Mouse (Mus musculus) gastrocnemius, postnatal 10 days (tissue): ENCODE measurements around the gene Rnf169. TPM values are rescaled to one million over a fixed set of nuclear protein-coding genes. Genes with fewer than 3 reads are reported as not detected.
A peak's percentile ranks its signal among the peaks of the same experiment; 100 is the strongest.

Experiments
- DNase-seq: peaks from one replicate; pipeline ENCODE4 v3.0.0; 2021; ENCODE audit warnings: mixed read lengths
- long read RNA-seq, 2 experiments: library from polyadenylated mRNA; stranded (forward); transcript quantifications; one replicate each; pipeline ENCODE4 v2.0.0; 2021
- total RNA-seq, 2 experiments: library from RNA; stranded (reverse); gene quantifications; 2 replicates each; pipeline ENCODE4 v1.2.3; 2021

The Rnf169 gene
- 10 to 100 TPM in 1 of 2 experiments, 1 to 10 TPM in 1; 9.2 to 10.5 TPM for total RNA-seq
- long read RNA-seq, experiment 1, full-length matches to known transcripts = 1 of 2 reads
- long read RNA-seq, experiment 1, partial matches to known transcripts = 0 of 2 reads
- long read RNA-seq, experiment 1, other reads (novel, unspliced or antisense) = 1 of 2 reads
- long read RNA-seq, experiment 2, full-length matches to known transcripts = 1 of 3 reads
- long read RNA-seq, experiment 2, partial matches to known transcripts = 0 of 3 reads
- long read RNA-seq, experiment 2, other reads (novel, unspliced or antisense) = 2 of 3 reads

DNA sequence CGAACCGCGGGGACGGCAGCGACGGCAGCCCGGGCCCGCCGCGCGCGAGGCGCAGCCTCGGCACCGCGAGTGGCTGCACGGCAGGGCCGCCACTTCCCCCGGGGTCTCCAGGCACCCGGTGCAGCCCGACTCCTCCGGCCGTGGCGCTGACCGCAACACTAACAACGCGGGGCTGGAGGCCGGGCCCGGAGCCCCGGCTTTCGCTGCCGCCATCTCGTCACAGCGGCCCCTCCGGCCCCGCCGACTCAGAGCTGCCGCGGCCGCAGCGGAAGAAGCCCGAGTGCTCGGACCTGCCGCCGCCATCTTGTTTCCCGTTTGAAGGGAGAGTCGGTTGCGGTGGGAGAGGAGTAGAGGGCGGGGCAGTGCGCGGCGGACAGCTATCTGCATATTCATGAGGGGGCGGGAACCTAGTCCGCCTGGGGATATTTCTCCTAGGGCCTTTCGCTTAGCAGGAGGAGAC is at the start of gene Rnf169:
Gene Rnf169, minus strand, starts transcription at position 317 of the 460 bp plus-strand sequence.
- DNase-seq = peak; percentile 85

DNA sequence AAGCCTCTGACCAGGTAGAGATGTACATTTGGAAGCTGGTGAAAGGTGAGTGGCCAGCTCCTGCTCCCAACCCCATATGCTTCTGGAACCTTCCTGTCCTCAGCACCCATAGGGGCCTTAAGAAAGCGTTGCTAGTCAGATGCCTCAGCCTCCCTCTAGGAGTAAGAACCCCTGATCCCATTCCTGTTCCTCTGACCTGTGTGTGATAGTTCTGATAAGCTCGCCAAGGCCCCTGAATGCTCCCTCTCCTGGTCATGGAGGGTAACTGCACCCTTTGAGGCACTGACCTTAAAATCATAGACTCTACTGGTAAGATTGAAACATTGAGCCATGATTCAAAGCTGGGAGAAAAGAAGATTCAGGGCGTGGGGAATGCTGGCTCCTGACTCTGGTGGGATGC is 49.1 kb upstream of the Rnf169 start:
- no peak for DNase-seq

DNA sequence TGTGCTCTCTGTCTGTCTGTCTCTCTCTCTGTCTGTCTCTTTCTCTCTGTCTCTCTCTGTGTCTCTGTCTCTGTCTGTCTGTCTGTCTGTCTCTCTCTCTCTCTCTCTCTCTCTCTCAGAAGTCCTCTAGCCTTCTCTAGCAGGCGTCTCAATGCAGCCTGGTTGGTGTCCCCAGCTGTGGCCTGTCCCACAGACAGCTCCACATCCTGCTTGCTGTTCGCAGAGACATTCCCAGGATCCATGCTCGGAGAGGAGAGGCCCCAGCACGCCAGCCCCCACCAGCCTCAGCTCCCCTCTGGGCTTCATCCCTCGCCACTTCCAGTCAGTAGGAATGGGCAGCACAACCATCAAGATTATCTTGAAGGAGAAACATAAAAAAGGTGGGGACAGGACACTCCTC is 47.1 kb upstream of the Rnf169 start:
- DNase-seq = no peak

DNA sequence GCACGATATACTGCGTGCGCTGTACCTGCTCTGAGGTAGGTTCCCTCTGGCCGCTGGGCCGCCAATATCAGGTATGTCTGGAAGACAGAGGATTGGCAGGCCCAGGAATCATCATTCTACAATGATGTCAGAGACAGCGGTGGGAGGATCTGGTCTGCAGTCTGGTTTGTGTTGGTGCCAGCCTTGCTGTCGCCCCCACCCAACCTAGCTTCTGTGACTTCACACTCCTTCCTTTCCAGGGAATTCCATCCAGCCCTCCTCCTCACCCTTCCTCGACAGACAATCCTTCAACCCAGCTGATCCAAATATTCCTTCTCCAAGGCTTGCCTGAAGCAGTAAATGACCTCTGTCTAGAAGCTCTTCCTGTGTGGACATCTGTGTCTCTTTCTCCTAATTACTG is 36.8 kb upstream of the Rnf169 start:
- no peak for DNase-seq

DNA sequence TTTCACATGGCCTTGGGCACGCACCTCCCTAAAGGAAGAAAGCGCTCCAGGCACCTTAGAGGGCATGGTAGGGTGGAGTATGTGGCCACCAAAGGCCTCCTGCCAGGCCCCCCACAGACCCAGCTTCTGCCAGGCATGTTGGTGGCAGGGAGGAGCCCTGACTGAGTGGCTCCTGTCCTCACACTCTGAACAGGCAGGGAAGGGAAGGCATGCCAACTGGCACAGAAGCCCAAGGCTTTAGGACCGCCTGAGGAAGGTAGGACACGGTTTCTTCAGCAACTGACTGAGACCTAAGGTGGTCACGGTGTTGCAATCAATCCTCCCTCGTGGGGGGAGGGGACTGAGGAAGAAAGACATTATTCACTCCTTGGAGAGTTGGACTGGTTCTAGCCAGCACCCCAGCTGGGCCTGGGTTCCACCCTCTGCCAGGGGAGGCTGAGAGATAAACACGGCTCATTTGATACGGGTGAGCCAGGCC is 33.9 kb upstream of the Rnf169 start:
- DNase-seq = peak; percentile 29

DNA sequence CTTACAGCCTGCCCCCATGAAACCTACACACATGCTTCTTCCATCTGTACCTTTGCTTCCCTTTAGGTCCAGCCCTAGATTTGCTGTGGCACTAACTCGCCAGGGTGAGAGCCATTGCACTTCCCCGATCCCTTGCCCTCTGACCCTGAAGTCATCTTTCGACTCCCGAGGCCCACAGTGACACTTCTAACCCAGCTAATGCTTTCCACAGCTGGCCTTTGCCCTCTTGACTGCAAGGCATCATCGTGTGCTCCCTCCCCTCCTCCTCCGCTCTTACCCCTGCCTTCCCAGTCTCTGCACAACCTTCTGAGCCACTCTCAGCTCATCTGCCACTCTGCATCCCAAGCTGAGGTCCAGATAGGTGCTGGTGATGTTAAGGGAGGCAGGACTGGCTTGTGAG is 32.3 kb upstream of the Rnf169 start:
- DNase-seq = no peak

DNA sequence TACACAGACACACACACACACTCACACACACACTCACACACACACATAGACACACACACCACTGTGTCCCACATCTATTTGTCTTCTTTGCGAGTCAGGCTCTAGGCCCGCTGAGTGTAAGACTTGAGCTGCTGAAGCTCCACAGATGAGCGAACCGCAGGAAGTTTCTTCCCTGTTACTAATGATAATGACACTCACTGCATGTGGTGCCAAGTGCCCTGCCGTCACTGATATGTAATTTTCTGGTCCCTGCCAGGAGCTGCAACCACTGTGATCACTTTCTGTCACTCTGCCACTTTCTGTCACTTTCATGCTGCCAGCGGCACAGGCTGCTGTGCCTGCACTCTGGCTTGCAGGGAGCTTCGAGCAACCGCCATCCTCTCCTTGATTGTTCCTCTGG is 31.8 kb upstream of the Rnf169 start:
- no peak for DNase-seq

DNA sequence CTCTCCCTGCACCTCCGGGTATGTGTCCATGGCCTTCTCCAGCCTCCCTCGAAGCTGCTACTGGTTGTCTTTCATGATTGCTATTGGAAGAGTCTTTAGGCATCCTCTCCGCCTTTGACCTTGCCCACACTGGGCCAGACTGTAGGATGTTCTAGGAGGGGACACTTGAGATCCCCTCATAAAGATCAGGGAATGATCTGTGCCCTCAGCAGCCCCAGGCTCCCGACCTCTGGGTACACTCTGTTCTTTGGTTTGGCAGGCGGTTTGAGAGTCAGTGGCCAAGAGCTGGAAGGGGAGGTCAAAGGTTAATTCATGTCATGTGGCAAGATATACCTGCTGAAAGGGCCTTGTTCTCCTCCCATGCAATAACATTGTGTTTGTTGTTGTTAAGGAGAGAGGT is 30.5 kb upstream of the Rnf169 start:
- no peak for DNase-seq

DNA sequence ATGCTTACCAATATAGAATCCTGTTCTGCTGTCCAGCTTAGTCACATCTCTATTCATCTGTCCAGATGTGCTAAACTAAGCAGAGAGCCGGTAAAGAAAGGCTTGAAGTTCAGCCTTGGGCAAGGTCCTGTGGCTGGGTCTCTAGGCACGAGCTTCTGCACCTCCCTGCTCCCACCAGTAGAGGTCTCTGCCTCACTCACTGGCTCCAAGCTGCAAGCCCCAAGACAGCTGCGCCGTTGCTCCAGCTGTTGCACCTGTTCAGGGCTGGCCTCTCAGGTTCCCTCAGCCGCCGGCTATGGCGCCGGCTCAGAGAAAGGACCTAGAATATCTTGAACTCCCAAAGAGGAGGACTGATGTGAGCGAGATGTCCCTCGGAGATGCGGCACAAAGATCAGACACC is 29.4 kb upstream of the Rnf169 start:
- DNase-seq = peak; percentile 74

DNA sequence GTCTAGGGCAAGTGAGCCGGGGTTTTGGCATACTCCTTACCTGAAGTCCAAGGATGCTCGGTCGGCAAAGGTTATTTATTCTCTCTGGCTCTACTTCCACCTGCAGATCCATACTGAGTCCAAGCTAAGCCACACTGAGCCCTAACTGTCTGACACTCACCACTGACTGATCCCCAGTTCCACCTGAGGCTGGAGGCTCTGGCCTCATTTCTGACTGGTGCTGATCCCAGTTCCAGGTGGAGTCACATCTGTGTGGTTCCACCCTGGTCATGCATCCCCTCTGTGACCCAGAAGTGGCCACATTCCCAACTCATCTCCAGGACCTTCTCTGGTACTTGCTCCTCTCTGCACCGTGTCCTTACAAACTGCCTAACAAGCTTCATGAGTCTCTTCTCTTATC is 28.5 kb upstream of the Rnf169 start:
- DNase-seq = no peak

DNA sequence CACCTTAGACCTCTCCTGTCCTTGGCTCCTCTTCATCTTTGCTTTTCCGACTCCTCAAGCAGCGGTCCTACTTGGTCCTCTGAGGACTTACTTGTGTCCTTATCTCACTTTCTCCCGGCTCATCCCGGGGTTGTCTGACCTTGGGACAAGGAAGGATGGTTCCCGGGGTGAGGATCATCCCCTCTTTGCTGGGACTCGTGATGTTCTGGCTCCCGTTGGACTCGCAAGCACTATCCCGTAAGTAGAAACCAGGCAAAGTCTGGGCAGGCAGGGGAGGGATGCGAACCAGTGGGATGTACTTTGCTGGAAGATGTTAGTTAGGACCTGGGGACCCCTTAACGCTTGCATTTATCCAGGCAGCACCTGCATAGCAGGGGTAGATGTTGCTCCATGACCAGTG is 26.2 kb upstream of the Rnf169 start:
- DNase-seq = no peak

DNA sequence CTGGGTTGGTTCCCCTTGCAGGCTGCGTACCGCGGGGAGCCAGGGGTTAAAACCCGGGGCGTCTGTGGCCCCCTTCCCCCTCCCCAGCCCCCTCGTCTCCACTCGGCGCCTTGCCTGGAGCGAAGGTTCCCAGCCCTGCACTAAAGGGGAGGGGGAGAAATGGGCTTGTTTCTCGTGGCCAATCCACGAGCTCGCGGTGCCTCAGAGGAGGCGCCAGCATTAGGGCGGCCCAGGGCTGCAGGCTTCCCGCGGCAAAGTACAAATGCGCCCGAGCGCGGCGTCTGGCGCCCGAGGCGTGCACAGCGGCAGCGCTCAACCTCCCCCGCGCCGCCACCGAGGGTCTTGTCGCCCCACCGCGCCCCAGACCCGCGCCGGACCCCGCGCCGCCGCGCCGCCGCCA is 25.5 kb upstream of the Rnf169 start, which contains the start of gene Chrdl2:
Gene Chrdl2, plus strand, starts transcription at position 383 of the 400 bp plus-strand sequence.
- DNase-seq = peak; percentile 37

DNA sequence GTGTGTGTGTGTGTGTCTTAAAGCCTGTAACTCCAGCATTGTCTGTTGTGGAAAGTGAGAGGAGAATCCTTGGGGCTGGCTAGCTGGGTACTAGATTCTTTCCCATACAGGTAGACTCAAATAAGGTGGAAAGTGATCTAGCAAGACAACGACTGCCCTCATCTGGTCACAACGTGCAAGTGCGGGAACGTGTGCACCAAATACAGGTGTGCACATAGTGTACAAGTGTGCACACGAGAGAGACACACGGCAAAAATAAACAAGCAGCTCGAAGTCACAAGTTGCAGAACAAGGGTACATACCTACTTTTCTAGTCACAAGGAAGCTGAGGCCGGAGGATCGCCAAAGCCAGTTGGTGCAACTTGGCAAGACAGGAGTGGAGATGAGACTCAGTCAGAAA is 23.5 kb upstream of the Rnf169 start:
- no peak for DNase-seq

DNA sequence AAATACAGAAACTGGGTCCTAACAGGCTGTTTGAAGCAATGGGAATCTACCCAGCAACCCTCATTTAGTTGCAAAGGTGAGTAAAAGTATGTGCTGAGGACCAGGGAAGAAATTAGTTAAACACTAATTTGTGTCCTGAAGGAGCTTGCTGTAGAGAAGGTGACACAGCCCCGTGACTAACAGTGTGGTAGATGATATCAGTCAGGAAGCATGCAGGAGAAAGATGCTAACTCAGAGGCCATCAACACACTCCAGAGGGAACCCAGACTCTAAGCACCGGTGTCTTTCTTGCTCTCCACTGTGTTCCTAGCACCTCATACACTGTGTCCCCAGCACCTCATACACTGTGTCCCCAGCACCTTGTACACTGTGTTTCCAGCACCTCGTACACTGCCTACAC is 18.4 kb upstream of the Rnf169 start:
- no peak for DNase-seq

DNA sequence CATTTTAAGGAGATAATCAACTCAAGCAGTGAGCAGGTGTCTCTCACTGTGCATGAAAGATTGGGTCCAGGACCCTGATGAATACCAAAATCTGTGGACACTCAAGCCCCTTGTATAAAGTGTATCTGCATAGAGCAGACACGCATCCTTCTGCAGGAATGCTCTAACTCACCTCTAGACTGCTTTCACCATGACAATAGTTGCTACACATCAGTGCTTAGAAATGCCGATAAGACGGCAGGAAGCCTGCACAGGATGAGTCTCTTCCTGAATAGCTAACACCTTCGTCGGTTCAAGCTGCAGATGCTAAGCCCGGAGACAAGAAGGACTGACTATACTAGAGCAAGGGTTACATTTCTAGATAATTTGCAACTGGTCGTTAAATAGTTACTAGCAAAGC is 14.9 kb upstream of the Rnf169 start:
- DNase-seq = no peak

DNA sequence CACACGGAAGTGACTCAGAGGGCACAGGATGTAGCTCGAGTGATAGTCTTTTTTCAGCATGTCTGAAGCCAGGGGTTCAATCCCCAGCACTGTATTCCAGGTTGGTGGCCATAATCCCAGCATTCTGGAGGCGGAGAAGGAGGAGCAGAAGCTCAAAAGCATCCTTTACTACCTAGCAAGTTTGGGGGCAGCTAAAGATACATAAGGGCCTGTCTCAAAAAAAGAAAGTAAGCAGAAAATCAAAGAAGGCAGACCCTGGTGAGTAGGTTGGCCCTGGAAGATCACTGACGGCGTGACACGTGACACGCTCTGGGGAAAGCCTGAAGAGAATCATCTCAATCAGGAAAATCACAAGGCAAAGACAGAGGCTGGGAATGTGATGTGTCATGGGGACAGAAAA is 12.9 kb upstream of the Rnf169 start:
- no peak for DNase-seq

DNA sequence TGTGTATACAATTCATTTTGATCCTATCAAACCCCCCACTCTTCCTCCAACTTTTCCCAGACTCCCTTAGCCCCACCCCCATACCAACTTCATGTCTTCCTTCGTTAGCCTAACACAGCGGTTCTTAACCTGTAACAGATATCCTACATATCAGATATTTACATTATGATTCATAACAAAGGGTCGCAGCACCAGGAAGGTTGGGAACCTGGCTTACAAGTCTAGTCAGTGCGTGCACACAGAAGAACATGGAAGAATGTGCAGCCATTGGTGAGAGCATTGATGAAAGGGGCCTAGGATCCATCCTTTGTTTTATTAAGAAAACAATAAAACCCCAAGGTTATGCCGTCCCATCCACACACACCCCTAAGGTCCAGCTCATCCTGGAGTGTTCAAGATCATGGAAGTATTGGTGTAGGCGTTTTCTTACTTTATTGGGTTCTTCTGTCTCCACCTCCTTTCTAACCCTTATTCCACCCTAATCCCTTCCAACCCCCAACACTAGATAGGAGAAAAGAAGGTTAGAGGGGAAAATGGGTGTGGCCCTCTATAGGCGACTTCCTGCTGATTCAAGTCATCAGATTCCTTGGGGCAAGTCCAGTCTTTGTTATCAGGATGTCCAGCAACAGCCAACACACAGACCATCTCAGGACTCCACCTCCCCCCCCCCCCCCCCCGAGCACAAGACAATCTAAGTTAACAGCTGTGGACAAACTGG is 10.9 kb upstream of the Rnf169 start:
- no peak for DNase-seq

DNA sequence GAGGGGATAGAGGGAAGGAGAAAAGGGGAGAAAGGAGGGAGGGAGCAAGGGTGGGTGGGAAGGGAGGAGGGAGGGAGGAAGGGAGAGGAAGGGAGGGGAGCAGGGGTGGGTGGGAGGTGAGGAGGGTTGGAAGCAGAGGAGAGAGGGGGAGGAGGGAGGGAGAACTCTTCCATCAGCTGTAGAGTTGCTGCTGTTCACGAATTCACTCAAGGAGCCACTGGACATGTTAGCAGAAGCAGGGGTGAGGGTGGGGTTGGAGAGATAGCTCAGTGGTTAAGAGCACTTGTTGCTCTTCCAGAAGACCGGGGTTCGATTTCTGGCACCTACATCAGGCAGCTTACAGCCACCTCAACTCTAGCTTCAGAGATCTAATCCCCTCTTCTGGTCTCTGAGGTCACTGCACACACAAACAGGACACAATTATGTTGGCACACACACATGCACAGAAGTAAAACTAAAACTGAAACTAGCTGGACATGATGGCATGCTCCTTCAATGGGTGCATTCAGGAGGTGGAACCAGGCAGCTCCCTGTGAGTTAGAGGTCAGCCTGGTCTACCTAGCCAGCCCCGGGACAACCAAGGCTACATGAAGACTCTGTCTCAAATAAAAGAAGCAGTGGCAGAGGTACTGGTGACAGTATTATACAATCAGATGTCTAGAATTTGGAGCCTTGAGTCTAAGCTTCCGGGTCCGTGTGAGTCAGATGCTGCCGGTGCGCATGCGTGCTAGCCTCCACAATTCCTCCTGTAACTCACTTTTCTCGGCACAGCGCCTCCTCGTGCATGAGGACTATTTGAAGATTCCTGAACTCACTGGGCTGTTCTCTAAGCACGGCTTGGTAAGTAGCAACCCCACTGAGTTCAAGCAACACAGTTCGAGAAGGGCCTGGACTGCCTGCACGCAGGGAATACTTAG is 9.9 kb upstream of the Rnf169 start:
- no peak for DNase-seq

DNA sequence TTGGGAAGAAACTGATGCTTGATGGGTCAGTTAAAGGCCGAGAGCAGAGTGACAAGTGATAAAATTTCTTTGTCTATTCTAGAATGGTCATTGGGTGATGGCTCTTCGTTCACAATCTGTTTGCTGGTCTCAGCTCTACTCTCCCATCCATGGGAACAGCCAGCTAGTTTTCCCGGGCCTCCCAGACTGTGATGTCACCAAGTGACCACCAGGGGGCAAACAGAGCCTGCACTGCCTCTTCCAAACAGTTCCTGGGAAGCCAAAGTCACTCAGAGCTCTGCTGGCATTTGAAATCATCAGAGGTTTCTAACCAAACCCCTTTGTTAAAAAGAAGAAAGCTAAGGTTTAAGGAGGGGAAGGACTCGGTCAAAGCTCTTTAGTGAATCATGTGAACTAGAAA is 8.5 kb upstream of the Rnf169 start:
- peak; percentile 69 for DNase-seq

DNA sequence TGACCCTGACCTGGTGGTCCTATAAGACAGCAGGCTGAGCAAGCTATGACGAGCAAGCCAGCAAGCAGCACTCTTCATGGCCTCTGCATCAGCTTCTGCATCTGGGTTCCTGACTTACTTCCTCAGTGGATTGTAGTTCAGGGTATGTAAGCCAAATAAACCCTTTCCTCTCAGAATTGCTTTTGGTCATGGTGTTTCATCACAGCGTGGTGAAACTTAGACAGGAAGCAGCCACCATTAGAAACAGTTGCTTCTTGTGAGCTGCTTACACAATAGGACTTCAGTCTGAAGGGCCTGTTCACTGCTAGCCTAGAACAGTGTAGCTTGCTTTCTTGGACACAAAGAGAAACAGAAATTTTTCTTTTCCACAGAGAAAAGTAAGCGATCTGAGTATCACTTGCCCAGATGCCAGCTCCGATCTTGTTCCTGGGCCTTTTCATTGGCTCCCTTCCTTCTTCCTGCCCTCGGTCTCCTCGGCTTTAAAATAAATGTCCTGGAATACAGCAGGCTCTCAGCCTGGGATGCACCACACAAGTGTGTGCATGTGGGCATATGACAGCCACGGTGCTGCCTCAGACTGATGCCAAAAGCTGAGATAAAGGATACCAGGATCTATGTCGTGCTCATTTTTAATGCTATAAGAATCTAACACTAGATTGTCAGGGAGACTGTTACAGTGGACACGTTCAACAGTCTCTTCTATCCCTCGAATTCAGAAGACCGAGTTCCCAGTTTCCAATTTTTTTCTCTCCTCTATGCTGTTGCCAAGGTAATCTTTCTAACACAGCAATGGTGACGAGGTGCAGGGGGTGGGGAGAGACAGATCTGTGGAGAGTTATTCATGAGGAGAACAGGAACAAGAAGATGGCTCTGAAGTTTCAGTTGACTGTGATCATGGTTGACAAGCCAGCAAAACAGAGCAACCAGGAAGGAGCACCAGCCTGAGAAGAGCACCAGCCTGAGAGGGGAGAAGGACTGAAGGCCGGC is 2.3 kb upstream of the Rnf169 start:
- no peak for DNase-seq

DNA sequence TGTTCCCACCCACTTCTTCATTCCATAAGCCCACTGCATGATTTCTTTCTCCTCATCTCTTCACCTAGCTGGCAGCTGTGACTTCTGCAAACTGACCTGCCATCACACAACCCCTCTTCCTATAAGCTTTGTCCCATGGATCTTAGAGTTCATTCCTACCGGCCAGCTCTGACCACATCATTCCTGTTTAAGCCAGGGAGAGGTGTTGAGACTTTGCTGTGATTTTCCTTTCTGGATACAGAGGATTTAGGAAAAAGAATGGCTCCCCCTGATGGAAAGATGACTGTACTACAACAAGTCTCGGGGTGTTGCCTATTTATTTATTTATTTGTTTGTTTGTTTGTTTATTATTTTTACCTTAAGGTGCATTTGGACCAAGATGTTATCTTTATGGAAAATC is 1.1 kb upstream of the Rnf169 start:
- no peak for DNase-seq
